Mouse (Mus musculus) forebrain, embryonic 14.5 days (tissue): ENCODE measurements around the gene Lama1. TPM values are rescaled to one million over a fixed set of nuclear protein-coding genes. Genes with fewer than 3 reads are reported as not detected.
"Not testable (repeated sequence)": the region's sequence is repeated elsewhere in the genome, so short reads cannot be mapped to it uniquely, and the experiment has no call there.

ENCODE experiments used
- ATAC-seq: fragments of 200-750 bp; cut with Nextera tagmentation; 2 replicates; pipeline ENCODE4 v1.8.0; 2017; ENCODE audit warnings: mild to moderate bottlenecking, moderate library complexity
- DNase-seq: peaks from one replicate; pipeline ENCODE4 v3.0.0-alpha.2; 2015; ENCODE audit warnings: low spot score
- H3K27ac ChIP-seq: fragments of 300-500 bp; sonication (generic); 2 replicates; pipeline ENCODE4 v1.5.1; 2014; ENCODE audit warnings: low read depth, mild to moderate bottlenecking, control low read depth, low read length, moderate library complexity
- H3K27me3 ChIP-seq: fragments of 300-500 bp; sonication (generic); replicated peaks from 2 replicates; pipeline ENCODE4 v1.6.1; 2014; ENCODE audit warnings: low read length, control low read depth, mixed read lengths; ENCODE audit not compliant: control insufficient read depth, insufficient read depth
- H3K36me3 ChIP-seq: fragments of 300-500 bp; sonication (generic); 2 replicates; pipeline ENCODE4 v1.6.1; 2014; ENCODE audit warnings: low read length, control low read depth; ENCODE audit not compliant: control insufficient read depth, insufficient read depth
- H3K4me1 ChIP-seq: fragments of 300-500 bp; sonication (generic); 2 replicates; pipeline ENCODE4 v1.6.1; 2014; ENCODE audit warnings: antibody characterized with exemption, low read length, control low read depth; ENCODE audit not compliant: control insufficient read depth, insufficient read depth
- H3K4me2 ChIP-seq: fragments of 300-500 bp; sonication (generic); 2 replicates; pipeline ENCODE4 v1.6.1; 2014; ENCODE audit warnings: mild to moderate bottlenecking, control low read depth, low read length
- H3K4me3 ChIP-seq: fragments of 300-500 bp; sonication (generic); 2 replicates; pipeline ENCODE4 v1.5.1; 2014; ENCODE audit warnings: low read depth, low read length, control low read depth
- H3K9ac ChIP-seq: fragments of 300-500 bp; sonication (generic); 2 replicates; pipeline ENCODE4 v1.6.1; 2014; ENCODE audit warnings: mild to moderate bottlenecking, low read length, control low read depth, moderate library complexity
- H3K9me3 ChIP-seq: fragments of 300-500 bp; sonication (generic); replicated peaks from 2 replicates; pipeline ENCODE4 v1.6.1; 2016; ENCODE audit warnings: low read length, control low read depth, mixed read lengths; ENCODE audit not compliant: control insufficient read depth
- whole genome bisulfite sequencing: fragments of 180-500 bp; shearing (Covaris S2); extraction: QIAGEN DNeasy Blood & Tissue Kit; methylation state at CpG from one replicate; pipeline ENCODE4 v1.1.7; 2014; 5-methylcytosine and 5-hydroxymethylcytosine counted together
- polyA plus RNA-seq: library from polyadenylated mRNA; unstranded; fragments of >200 nt; fragmentation: Nextera tagmentation; extraction: Ambion mirVana; gene quantifications from 2 replicates; pipeline ENCODE4 v1.2.1, GENCODE M21; 2014

The Lama1 gene
- polyA plus RNA-seq, 1 experiment from 2014 or later = 5.4 TPM

GRCm38 (mm10) chr17:67728751-67729150 is 31.7 kb downstream of the Lama1 start:
- ATAC-seq (no peak), DNase-seq (no peak)
- Histone ChIP-seq H3K4me1 (peaks cover 4% of the 10 kb centered on the region; the same call in 1 of the 2 replicates), H3K9ac (no peak overlapping the region), H3K36me3 (no peaks in the 10 kb centered on the region), H3K4me2 (no peak overlapping the region), H3K27ac (no peak overlapping the region), H3K9me3 (no peaks in the 10 kb centered on the region), H3K27me3 (no peaks in the 10 kb centered on the region), H3K4me3 (no peak overlapping the region)
- WGBS = 87% methylated on average over 7 of the region's 7 CpGs

- no peak overlapping the region for H3K4me3 ChIP-seq
- H3K4me2 ChIP-seq = no peak overlapping the region
- H3K27ac ChIP-seq = no peak overlapping the region
- ATAC-seq (no peak), DNase-seq (no peak)
- no peaks in the 10 kb centered on the region for H3K36me3 ChIP-seq
- H3K27me3 ChIP-seq = no peaks in the 10 kb centered on the region
- 87% methylated on average over 3 of the region's 3 CpGs for WGBS
- H3K9ac ChIP-seq = no peak overlapping the region
- H3K4me1 ChIP-seq = no peaks in the 10 kb centered on the region
- H3K9me3 ChIP-seq = no peaks in the 10 kb centered on the region
Observed at GRCm38 (mm10) chr17:67731096-67731495, 34.0 kb downstream of the Lama1 start.

GRCm38 (mm10) chr17:67731964-67732363 is 34.9 kb downstream of the Lama1 start:
- H3K4me1 ChIP-seq = no peaks in the 10 kb centered on the region
- H3K4me2 ChIP-seq = no peak overlapping the region
- DNase-seq (no peak), ATAC-seq (no peak)
- no peak overlapping the region for H3K27ac ChIP-seq
- no peaks in the 10 kb centered on the region for H3K27me3 ChIP-seq
- H3K36me3 ChIP-seq = no peaks in the 10 kb centered on the region
- no peak overlapping the region for H3K4me3 ChIP-seq
- 87% methylated on average over 11 of the region's 11 CpGs for WGBS
- no peaks in the 10 kb centered on the region for H3K9me3 ChIP-seq
- no peak overlapping the region for H3K9ac ChIP-seq

GRCm38 (mm10) chr17:67733516-67733915 is 36.5 kb downstream of the Lama1 start:
- H3K4me3 ChIP-seq = no peak overlapping the region
- WGBS = 86% methylated on average over 12 of the region's 12 CpGs
- DNase-seq = no peak
- H3K9me3 ChIP-seq = no peaks in the 10 kb centered on the region
- H3K27ac ChIP-seq = no peak overlapping the region
- H3K4me2 ChIP-seq = no peak overlapping the region
- no peaks in the 10 kb centered on the region for H3K27me3 ChIP-seq
- ATAC-seq = no peak
- peaks cover 7% of the 10 kb centered on the region; the same call in 1 of the 2 replicates for H3K36me3 ChIP-seq
- no peak overlapping the region for H3K9ac ChIP-seq
- H3K4me1 ChIP-seq = no peaks in the 10 kb centered on the region

GRCm38 (mm10) chr17:67735722-67736121 is 38.7 kb downstream of the Lama1 start:
- no peak overlapping the region for H3K27ac ChIP-seq
- WGBS = 89% methylated on average over 6 of the region's 6 CpGs
- no peaks in the 10 kb centered on the region for H3K4me1 ChIP-seq
- no peak for ATAC-seq
- H3K27me3 ChIP-seq = no peaks in the 10 kb centered on the region
- H3K9me3 ChIP-seq = no peaks in the 10 kb centered on the region
- no peak overlapping the region for H3K9ac ChIP-seq
- no peak for DNase-seq
- peaks cover 13% of the 10 kb centered on the region; the same call in 1 of the 2 replicates for H3K36me3 ChIP-seq
- no peak overlapping the region for H3K4me2 ChIP-seq
- H3K4me3 ChIP-seq = no peak overlapping the region

- H3K9me3 ChIP-seq, H3K4me3 ChIP-seq, ATAC-seq, H3K27me3 ChIP-seq, H3K27ac ChIP-seq, H3K4me2 ChIP-seq, H3K4me1 ChIP-seq, H3K9ac ChIP-seq, DNase-seq: not testable (repeated sequence)
- H3K36me3 ChIP-seq = peaks cover 13% of the 10 kb centered on the region; the same call in 1 of the 2 replicates
Observed at GRCm38 (mm10) chr17:67741229-67741628, 44.2 kb downstream of the Lama1 start.

GRCm38 (mm10) chr17:67764167-67764871 is 67.3 kb downstream of the Lama1 start:
- Histone ChIP-seq H3K27ac (no peak overlapping the region), H3K36me3 (no peaks in the 10 kb centered on the region), H3K9ac (no peak overlapping the region), H3K27me3 (no peaks in the 10 kb centered on the region), H3K4me1 (no peaks in the 10 kb centered on the region), H3K9me3 (no peaks in the 10 kb centered on the region), H3K4me3 (no peak overlapping the region), H3K4me2 (no peak overlapping the region)
- no peak for ATAC-seq
- peak; percentile 4 for DNase-seq
- WGBS = 77% methylated on average over 9 of the region's 9 CpGs

GRCm38 (mm10) chr17:67773608-67774007 is 76.5 kb downstream of the Lama1 start:
- Histone ChIP-seq H3K4me3 (no peak overlapping the region), H3K27ac (no peak overlapping the region), H3K9ac (no peak overlapping the region), H3K4me1 (no peaks in the 10 kb centered on the region), H3K4me2 (no peak overlapping the region), H3K36me3 (peaks cover 5% of the 10 kb centered on the region), H3K27me3 (no peaks in the 10 kb centered on the region), H3K9me3 (no peaks in the 10 kb centered on the region)
- DNase-seq (peak; percentile 6), ATAC-seq (no peak)
- WGBS = 80% methylated on average over 8 of the region's 8 CpGs

- peaks cover 5% of the 10 kb centered on the region; the same call in 1 of the 2 replicates for H3K36me3 ChIP-seq
- no peak overlapping the region for H3K4me3 ChIP-seq
- no peak overlapping the region for H3K4me2 ChIP-seq
- 67% methylated on average over 9 of the region's 9 CpGs for WGBS
- H3K9ac ChIP-seq = no peak overlapping the region
- H3K9me3 ChIP-seq = no peaks in the 10 kb centered on the region
- no peaks in the 10 kb centered on the region for H3K27me3 ChIP-seq
- DNase-seq = peak; percentile 25
- no peak for ATAC-seq
- H3K27ac ChIP-seq = no peak overlapping the region
- H3K4me1 ChIP-seq = no peaks in the 10 kb centered on the region
Observed at GRCm38 (mm10) chr17:67776764-67777163, 79.7 kb downstream of the Lama1 start.
